Mouse (Mus musculus): ENCODE data around the gene Pik3ap1.

- no peak for TF ChIP-seq CTCF (IDR thresholded peaks at IDR 0.05; ENCODE audit: low read depth, low read length)
- TF ChIP-seq POLR2A (IDR thresholded peaks at IDR 0.05; ENCODE audit: insufficient read depth, low read length): no peak
- TF ChIP-seq EP300 (IDR thresholded peaks at IDR 0.05; ENCODE audit: insufficient read depth, low read depth, low read length): no peak
Measured at GRCm38 (mm10) chr19:41284515-41284914, 100.4 kb downstream of the Pik3ap1 start.

All from ES-Bruce4 (cell line).